Mouse (Mus musculus) lung, adult 18-20 months (tissue): ENCODE results near the gene Hrasls5.
A peak's percentile ranks its signal among the peaks of the same experiment; 100 is the strongest.

Source experiments
- DNase-seq, 2 experiments: peaks; one replicate each; pipeline ENCODE4 v3.0.0; 2022; ENCODE audit warnings: mixed read lengths in 2 of 2

The Hrasls5 gene

GRCm38 (mm10) chr19:7607690-7608201 is 4.6 kb upstream of the Hrasls5 start:
- DNase-seq: peak; percentile 52 to 76

DNA sequence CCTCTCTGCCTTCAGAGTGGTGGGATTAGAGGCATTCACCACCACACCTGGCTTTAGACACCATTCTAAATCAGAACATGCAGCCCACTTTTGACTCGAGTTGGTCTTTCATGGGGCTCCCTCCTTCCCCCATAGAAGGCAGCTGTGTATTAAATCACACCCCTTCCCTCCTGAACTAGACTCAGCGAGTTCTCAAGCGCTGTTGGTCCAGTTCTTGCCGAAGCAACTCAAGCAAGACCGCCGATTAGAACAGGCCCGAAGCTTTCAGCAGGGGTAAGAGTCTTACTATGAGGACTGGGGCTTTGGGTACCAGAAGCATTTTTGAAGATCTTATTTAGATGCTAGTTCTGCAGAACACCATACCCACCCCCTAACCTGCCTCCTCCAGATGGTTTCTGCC is 810 bp downstream of the Hrasls5 start:
- DNase-seq: no peak

GRCm38 (mm10) chr19:7616231-7616930 is 4.0 kb downstream of the Hrasls5 start:
- no peak for DNase-seq

DNA sequence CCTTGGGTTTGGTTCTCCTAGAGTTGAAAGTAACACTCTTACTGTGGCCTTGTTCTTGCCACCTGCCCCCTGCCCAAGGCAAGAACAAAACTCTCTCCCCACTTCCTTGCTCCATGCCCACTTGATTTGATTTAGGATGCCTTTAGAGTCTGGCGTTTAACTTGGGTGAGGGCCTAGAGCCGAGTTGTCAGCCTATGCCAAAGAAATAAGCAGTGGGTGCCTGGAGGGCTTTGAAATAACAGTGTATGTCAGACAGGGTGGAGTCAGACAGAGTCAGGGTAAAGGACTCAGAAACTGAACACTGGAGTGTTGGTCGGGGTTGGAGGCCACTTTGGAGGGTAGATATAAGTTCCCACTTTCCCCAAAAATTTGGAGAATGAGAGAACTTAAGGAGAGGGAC is 4.7 kb downstream of the Hrasls5 start:
- DNase-seq: no peak

GRCm38 (mm10) chr19:7617696-7618095 is 5.4 kb downstream of the Hrasls5 start:
- DNase-seq: peak; percentile 44 to 64

DNA sequence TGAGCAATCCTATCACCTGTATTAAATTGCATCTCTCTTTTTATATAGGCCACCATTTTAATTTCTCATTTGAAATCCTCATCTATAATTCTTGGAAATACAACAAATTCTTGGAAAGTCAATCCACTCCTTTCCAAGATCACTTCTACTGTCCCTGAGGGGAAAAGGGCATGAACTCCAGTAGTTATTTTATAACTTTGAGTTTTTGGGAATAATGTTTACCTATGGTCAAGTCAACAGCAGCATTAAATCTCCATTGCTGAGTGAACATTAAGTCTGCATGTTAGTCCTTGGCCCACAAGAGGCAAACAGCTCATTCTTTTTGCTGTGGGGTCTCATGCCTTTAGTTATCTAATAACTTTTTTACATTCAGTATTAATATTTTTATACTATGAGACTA is 20.7 kb downstream of the Hrasls5 start:
- no peak for DNase-seq

DNA sequence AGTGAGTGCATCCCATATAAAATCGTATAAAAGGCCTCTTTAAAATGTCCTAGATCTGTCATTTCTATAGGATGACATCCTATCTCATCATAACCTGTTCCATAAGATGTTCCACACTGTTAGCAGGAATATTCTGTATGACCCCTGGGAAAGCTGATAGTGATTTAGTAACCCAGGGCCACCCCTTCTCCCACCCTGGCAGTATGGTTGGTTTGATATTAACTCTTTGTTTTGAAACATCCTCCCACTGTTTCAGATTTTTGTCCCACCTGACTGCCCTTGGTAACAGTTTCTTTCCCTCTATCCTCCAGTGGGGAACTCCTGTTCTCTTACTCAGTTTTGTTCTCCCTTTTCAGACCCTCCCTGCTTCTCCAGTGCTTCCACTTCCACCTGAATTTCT is 21.4 kb downstream of the Hrasls5 start:
- no peak for DNase-seq

GRCm38 (mm10) chr19:7648913-7649666 is 36.7 kb downstream of the Hrasls5 start:
- no peak for DNase-seq

- no peak for DNase-seq
Measured at GRCm38 (mm10) chr19:7672033-7672432, 59.7 kb downstream of the Hrasls5 start.

DNA sequence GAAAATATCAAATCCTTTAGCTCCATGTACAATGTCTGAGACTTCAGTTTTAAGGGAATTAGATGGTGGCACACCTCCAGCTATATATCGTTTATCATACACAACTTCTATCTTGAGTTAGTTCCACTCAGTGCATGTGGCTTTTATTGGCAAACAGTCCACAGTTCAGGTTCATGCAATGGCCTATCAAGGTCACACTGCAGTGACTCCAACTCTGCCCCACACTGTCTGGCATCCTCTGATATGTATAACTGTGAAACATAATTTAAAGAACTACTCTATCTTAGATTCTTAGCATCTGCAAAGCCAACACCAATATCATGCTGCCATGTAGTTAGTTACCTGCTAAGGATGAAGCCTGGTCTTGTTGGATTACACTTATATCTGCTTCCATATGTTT is 75.6 kb downstream of the Hrasls5 start:
- DNase-seq: no peak
